Mouse (Mus musculus): ENCODE data around the gene Art3.
A peak's percentile ranks its signal among the peaks of the same experiment; 100 is the strongest.

The Art3 gene

DNA sequence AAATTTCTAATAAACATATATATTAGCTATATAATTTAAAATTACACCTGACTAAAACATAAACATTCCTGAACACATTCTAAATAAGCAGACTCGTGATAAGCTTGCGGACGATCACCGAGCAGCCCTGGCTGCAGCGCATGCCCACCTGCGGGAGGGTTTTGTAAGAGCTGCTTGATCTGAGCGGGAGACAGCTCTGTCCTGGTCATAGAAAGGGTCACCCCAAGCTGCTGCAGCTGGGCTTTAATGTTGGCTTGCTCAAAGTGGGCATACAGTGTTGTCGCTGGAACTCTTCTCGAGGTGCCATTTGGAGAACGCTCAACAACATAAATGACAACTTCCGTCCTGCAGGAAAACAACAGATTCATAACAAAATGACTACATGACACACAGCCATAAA, 92.5 kb downstream of the Art3 start:
- no peak for DNase-seq (ENCODE audit: low spot score)

DNA sequence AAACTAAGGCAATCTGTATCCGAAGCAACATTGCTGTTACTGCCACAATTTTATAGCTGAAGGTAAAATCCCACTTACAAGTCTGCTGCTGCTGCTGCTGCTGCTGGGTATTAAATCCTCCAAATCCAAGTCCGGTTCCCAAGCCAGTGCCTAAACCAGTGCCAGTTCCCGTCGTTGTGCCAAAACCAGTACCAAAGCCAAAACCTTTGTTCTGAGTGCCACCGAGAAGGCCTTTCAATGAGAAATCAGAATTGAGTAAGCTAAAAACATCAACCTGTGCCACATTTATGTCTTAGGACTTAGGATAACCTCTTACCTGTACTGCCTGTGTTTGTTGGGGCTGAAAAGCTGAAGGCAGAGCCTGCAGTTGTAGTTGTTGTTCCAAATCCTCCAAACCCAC, 99.1 kb downstream of the Art3 start:
- DNase-seq (ENCODE audit: low spot score): no peak

DNA sequence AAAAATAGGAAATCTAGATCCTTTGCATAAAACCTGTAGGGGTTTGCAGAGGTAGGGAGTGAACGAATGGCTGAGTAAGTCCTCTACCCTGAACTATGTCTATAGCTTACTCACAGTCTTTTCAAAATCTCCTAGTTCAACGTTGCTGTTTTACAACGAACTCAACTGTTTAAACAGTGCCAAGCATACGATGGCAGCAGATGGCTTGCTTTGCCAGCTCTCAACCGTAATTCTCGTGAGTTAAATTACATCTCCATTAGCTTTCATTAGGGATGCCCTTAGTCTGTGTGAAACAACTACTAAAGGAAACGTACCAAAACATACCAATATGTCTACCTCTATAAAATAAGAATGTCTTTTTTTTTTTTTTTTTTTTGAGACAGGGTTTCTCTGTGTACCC, 100.0 kb downstream of the Art3 start:
- no peak for DNase-seq (ENCODE audit: low spot score)

DNA sequence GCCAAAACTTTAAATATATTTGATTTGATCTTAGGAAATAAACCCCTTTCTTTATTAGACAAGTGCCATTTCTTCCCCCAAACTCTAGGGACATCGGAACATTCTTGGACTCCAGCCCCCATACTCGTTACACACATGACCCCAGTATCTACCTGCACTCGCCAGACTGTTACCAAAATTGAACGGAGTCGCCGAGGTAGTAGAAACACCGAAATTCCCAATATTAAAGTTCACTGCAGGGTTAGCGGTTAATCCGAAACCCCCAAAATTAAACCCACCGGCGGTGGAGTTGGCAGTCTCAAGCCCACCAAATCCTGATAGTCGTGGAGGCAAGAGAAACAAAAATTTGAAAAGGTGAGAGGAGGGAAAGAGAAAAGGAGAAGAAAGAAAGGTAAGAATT, 102.4 kb downstream of the Art3 start:
- no peak for DNase-seq (ENCODE audit: low spot score)

DNA sequence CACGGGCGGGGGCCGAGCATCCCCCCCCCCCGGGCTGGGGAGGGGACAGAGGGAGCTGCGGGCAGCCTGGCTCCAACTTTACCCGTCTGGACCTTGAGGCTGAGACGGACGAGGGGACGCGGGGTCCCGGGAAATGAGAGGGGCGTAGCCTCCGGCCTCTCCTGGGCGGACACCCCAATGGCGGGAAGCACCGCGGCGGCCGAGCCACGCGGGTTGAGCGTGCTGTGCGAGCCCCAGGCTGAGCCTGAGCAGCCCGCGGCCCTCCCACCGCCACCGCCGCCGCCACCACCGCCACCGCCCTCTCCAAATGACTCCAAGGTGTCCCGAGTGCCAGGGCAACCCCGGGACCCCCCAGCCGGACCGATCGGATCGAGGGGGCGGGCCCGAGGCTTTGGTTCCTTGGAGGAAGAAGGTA, 103.0 kb downstream of the Art3 start:
- peak; percentile 37 for DNase-seq (ENCODE audit: low spot score)

DNA sequence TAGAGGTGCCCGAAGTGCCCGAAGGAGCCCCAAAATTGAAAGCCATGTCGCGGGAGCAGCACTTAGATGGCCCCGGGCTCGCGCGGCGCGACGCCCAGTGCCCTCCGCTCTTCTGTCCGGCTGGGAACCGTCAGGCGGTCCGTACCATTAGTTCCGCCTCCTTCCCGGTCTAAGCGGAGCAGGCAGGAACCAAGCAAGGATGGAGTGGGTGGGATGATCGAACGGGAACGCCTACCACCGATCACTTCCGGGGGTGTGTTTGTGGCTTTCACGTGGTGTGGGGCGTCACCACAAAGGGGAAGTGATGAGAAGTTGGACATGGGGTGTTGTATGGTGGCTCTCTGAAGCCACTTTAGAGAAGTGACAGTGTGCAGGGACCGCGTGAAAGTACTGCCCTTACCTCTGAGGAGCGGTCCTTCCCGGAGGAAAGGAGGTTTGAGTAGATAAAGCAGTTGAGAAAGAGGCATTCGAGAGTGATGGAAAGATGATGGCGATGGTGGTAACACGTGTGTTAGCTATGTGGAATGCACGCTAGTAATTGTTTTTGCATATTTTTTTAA, 103.5 kb downstream of the Art3 start, which contains the start of gene Nup54:
Nup54 (minus strand) TSS at position 195 of the 560 bp plus-strand sequence.
- DNase-seq (ENCODE audit: low spot score): peak; percentile 88

DNA sequence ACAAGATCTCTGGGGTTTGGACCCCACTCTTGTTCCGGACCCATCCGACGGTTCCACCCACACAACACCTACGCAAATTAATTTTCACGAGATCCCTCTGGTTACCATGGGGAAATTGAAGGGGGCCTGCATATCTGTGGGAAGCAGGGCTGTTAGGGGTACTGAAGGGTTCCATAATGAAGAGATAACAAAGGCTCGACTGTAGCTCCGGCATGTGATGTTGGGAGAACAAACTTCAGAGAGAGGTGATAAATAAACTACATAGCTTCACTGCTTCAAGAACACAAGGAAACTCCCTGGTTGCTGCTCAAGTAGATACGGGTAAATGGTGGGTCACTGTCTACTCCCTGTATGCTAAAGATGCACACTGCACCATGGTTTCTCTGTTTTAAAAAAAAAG, 106.9 kb downstream of the Art3 start:
- DNase-seq (ENCODE audit: low spot score): no peak

DNA sequence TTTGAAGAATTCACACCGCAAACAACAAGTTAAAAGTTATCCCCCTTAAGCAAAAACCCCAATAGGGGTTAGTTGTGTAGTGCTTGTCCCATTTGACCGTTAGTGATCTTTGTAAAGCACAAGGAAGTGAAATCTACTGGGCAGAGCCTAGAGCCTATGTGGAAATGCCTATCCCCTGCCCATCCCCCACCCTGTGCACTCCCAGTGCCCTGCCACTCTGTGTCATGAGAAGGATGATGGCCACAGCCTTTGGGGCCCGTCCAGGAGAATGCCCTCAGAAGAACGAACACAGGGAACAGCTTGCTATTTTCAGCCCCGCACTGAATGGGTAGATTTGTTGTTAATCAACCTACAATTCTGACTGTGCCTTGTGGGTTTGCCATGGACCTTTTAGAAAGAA, 109.9 kb downstream of the Art3 start:
- no peak for DNase-seq (ENCODE audit: low spot score)

DNA sequence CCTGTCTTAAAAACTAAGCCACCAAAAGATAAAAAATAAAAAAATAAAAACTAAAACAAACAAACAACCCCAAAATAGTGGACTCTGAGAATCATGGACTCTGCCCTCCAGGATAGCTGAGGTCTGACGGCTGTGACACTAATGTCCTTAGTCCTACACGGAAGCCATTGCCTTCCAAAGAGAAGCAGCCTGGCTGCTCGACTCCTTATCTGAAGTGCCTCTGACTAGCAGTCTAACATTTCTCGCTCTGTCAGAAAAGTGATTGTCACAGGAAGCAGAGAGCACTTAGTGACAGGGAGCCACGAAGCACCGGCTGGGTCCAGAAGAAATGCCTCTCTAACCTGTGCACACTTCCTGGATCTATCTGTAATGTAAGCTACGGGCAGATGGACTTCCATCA, 111.3 kb downstream of the Art3 start:
- no peak for DNase-seq (ENCODE audit: low spot score)

DNA sequence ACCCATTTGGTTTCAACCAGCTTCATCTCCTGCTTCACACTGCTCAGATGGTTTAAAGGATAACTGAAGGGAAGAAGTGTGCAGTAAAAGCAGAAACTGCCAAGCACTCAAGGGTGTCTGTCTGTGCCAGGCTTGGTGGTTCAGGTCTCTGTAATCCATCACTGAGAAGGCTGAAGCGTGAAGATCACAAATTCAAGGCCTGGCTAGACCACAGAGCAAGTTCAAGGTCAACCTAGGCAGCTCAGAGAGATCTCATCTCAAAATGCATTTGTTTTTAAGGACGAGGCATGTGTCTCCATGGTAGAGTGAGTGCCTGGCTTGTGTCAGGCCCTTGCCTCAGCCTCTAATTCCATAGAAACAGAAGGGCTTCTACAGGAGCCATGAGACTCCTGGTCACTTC, 113.4 kb downstream of the Art3 start:
- DNase-seq (ENCODE audit: low spot score): no peak

DNA sequence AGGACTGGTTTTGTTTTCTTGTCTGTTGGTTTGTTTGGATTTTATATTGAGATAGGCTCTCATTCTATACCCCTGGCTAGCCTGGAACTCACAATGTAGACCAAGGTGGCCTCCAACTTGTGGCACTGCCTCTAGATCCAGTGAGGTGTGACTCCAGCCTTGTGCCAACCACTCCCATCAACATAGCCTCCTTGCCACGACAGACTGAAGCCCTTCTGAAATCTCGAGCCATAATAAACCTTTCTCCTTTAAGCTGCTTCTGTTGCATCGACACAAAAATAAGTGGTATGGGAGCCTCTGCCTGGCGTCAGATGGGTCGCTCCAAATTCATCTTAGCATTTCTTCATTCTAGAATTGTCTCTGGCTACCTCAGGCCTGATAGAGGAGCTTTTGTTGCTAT, 115.1 kb downstream of the Art3 start:
- DNase-seq (ENCODE audit: low spot score): no peak

DNA sequence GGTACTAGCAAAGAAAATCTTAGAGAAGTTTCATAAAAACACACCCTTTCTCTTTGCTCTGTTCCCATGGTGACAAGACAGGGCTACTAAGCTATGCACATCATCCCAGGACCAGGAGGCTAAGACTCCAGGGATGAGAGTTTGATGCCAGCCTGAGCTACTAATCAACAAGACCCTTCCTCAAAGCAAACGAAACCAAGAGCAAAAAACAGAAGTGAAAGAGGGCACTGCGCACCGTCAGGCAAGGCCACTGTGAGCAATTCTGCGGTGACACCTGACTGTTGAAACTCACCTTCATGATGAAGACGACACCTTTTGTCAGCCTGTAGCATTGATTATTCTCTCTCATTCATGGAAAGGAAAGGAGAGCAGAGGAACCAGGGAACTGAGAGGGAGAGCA, 121.2 kb downstream of the Art3 start:
- DNase-seq (ENCODE audit: low spot score): no peak

DNA sequence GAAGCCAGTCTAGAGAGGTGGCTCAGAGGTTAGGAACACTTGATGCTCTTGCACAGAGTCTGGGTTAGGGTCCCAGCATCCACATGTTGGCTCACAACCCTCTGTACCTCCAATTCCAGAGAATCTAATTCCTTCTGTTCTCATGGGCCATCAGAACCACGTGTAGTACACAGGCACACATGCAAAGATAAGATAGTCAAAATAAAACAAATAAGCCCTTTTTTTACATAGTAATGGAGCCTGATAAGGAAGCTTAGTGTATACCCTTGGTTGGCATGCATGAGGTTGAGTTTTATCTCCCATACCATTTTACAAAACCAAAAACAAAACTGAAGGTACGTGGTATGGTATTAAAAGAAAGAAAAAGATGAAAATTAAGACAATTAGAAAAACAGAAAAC, 125.8 kb downstream of the Art3 start:
- DNase-seq (ENCODE audit: low spot score): no peak

DNA sequence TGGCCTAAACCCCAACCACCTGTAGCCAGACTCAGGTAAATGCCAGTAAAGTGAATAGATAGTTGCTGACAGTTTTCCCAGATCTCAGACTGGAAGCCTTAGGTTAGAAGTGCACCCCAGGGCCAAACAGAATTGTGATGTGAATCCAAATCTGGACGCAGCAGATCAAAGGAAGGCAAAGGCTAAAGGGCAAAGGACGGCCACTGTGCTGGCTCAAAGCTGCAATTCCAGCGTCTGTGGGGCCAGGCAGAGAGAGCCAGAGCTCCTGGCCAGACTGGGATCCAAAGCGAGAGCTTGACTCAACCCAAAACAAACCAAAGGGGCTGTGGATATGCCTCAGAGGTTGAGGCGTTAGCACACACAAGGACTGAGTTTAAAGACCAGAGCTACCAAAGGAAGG, 127.1 kb downstream of the Art3 start:
- no peak for DNase-seq (ENCODE audit: low spot score)

DNA sequence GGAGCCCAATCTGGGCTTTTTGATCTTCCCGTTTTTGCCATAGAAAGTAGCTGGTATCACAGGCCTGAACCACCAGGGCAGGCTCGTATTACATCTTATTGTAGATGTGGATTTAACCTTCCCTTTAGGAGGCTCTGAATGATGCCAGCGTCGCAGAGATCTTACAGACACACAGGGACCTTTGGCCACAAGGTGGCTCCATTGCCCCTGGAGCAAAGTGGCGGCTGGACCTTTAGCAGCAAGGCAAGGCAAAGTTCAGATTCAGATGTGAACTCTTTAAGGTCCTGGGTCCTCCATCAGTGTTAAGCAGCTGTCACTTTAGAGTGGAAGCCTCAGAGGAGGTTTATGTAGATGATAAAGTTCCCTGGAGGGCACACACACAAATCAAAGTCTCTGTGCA, 129.7 kb downstream of the Art3 start:
- peak; percentile 60 for DNase-seq (ENCODE audit: low spot score)
